Mouse (Mus musculus): ENCODE measurements around the gene Rpp40.

Rpp40 gene

GRCm38 (mm10) chr13:35905879-35906481 is at the start of gene Rpp40:
Gene Rpp40 (minus strand): TSS chr13:35906359.
- peak; percentile 87 for DNase-seq

GRCm38 (mm10) chr13:35949814-35950455 is 43.8 kb upstream of the Rpp40 start:
- peak; percentile 12 for DNase-seq

GRCm38 (mm10) chr13:35947354-35948000 is 41.3 kb upstream of the Rpp40 start:
- DNase-seq = peak; percentile 82

- DNase-seq = no peak
These were observed 40.6 kb upstream of the Rpp40 start for GRCm38 (mm10) chr13:35946659-35947353.

- no peak for DNase-seq
These were observed 34.8 kb upstream of the Rpp40 start for GRCm38 (mm10) chr13:35940934-35941333.

GRCm38 (mm10) chr13:35939871-35940665 is 33.9 kb upstream of the Rpp40 start:
- DNase-seq = no peak

GRCm38 (mm10) chr13:35937991-35938390 is 31.8 kb upstream of the Rpp40 start:
- DNase-seq = no peak

GRCm38 (mm10) chr13:35911476-35911875 is 5.3 kb upstream of the Rpp40 start:
- DNase-seq = no peak

GRCm38 (mm10) chr13:35905378-35905777 is 781 bp downstream of the Rpp40 start:
- peak; percentile 5 for DNase-seq

GRCm38 (mm10) chr13:35892866-35893265 is 13.3 kb downstream of the Rpp40 start:
- no peak for DNase-seq

GRCm38 (mm10) chr13:35886121-35886725 is 19.9 kb downstream of the Rpp40 start:
- peak; percentile 64 for DNase-seq

GRCm38 (mm10) chr13:35880555-35881046 is 25.6 kb downstream of the Rpp40 start:
- no peak for DNase-seq

- DNase-seq = no peak
These were observed 26.6 kb downstream of the Rpp40 start for GRCm38 (mm10) chr13:35879519-35879918.

GRCm38 (mm10) chr13:35879068-35879467 is 27.1 kb downstream of the Rpp40 start:
- no peak for DNase-seq

GRCm38 (mm10) chr13:35878282-35878681 is 27.9 kb downstream of the Rpp40 start:
- DNase-seq = no peak

- DNase-seq = no peak
These were observed 30.8 kb downstream of the Rpp40 start for GRCm38 (mm10) chr13:35875396-35875795.

GRCm38 (mm10) chr13:35871107-35871506 is 35.1 kb downstream of the Rpp40 start:
- no peak for DNase-seq

GRCm38 (mm10) chr13:35870659-35871058 is 35.5 kb downstream of the Rpp40 start:
- no peak for DNase-seq

GRCm38 (mm10) chr13:35860916-35861315 is 45.2 kb downstream of the Rpp40 start:
- no peak for DNase-seq

GRCm38 (mm10) chr13:35857486-35857885 is 48.7 kb downstream of the Rpp40 start:
- no peak for DNase-seq

GRCm38 (mm10) chr13:35852851-35853575 is 53.1 kb downstream of the Rpp40 start:
- no peak for DNase-seq

All from lung, postnatal 14 days (tissue).